Mouse (Mus musculus): ENCODE measurements at regions not wholly inside any gene's neighbourhood (a gene's known extent, or its start where the extent isn't known, plus 50 kb on each side); places are given as distances from the start of the nearest gene placed in this dataset.

DNA sequence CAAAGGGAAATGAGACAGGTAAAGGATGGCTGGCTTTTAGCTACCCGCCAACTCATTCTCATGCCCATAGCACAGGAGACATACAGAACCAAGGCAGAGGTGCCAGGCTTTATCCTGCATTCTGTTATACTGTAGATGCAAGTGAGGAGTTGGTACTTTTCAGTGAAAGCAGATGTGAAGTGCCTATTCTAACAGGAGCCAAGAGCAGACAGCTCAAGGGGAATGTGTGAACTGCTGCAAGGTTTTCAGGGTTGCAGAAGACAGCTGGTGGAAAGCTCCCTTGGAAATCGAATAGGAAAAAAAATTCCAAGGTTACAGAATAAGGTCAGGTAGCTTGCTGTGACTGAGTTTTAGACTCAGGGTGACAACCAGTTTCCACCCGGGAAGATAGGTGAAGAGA is 105.7 kb upstream of the Gls start:
- no peak for TF ChIP-seq EP300 (IDR thresholded peaks at IDR 0.05)
- no peak for TF ChIP-seq CTCF (IDR thresholded peaks at IDR 0.05)

All from lung, postnatal 0 days (tissue).